Mouse (Mus musculus): ENCODE data around the gene Fig4.

The Fig4 gene

DNA sequence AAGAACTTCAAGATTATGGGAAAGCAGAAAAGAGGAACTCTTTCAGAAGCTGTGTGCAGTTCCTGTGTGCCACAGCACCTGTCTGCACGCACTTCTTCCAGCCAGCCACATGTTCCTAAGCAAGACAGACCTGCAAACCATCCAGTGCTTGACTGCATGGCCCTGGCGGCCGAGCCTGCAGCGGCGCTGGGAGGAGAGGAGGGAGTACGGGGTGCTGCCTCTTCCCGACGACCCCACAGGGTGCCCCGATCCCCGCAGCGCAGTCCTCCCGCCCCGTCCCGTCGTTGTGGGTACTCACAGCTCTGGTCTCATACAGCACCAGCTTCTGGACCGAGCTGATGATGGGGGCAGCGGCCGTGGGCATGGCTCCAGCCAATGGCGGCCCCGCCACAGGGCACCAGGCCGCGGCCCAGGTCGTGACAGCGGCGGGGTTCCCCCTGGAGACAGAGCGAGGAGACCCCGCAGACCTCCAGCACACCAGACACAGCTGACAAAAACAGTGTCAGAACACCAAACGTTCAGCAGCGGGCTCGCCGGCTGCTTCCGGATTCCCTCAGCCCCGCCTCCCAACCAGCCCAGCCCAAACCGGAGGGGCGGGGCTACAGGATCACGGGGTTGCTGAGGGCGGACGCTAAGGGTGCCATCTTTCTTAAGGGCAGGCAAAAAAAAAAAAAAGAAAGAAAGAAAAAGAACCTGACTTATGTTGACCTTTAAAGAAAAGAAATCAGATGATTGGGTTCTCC is at the start of gene Fig4:
TSS of gene Fig4 (minus strand) at position 572 of the 743 bp plus-strand sequence.
- DNase-seq: peak; percentile 92 to 93

DNA sequence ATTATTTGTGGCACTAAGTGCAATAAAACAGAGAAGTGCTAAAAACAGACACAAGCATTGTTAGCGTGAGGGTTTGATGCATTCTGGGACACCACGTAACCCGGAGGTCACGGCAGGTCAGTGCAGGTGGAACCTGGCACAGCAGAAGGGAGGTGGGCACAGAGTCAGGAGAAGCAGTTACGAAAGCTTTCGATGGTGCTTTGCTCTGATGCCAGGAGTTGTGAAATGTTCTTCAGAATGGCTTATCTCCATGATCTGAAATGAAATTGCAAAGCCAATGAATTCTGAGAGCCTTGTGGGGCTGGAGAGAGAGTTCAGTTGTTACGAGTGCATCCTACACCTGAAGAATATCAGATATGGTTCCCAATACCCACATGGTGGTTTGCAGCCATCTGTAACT is 38.3 kb upstream of the Fig4 start:
- DNase-seq: no peak

DNA sequence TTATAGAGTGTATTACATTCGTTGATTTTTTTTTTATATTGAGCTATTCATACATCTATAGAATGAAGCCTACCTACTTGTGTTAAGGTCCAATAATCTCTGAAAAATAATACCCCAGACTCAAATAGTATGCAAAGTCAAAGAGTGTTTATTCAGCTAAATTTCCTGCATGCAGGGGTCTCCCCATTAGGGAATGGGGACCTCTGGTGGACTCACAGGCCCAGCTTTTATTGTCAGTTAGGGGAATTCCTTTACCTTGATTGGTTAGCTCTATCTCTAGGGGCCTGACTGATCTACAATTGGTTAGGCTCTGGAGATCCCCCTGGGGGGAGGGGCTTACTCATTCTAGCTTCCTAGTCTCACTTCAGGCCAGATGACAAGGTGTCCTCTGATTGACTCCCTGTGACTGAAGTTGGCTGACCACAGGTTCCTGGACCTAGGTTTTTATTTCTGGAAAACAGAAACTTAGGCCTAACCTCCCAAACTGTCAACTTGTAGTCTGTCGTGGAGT is 29.5 kb upstream of the Fig4 start:
- DNase-seq: no peak

DNA sequence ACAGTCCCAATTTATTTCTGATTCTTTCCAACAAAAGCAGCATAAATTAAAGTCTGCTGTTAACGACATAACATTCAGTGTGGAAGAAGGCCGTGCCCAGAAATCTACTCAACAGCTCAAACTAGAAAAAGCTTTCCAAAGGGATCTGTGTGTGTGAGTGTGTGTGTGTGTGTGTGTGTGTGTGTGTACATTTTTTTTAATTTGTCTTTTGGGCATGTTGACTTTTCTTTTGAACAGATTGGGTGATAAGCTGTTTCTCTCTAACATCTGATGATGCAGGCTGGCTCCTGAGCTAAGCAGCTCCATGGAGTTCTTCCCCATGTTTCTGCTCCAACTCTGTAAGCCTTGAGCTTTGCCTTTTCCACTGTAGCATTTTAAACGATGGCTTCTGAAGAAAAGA is 12.8 kb upstream of the Fig4 start:
- no peak for DNase-seq

DNA sequence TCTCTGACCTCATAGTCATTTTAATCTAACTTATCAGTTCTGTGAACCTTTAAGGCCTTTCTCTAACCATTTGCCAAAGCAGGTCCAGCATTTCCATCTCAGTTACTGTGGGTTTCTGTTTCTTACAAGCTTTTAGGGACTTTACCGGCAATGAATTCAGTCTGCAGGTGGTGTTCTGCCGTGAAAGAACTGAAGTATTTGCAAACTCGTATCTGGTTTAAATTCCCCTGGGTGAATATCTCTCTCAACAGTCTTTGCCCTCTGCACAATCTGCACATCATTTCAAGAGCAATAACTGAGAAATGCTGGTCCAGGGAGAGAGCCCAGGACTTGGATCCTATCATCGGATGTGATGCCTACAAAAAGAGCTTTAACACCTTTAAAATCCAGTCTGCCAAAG is 5.1 kb upstream of the Fig4 start:
- no peak for DNase-seq

DNA sequence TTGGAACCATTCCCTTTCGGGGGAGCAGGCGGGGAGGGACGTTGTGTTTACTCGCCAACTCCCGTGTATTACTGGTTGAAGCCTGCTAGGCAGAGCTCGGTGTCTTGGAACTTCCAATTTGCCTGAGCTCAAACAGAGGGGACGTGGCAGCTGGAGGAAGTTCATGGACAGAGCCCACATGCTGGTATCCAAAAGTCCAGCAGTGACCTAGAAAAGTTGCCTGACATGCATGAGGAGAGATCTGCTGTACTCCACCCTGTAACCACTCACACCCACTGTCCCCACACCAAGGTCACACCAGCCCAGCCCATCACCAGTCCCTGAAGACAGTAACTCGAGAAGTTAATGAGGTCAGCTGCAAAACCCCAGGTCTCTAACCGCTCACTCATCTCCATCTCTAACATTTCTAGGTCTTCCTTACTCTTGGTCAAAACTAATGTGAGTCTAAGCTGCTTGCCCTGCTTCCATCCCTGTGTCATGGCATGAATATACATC is 1.9 kb upstream of the Fig4 start:
- DNase-seq: no peak

DNA sequence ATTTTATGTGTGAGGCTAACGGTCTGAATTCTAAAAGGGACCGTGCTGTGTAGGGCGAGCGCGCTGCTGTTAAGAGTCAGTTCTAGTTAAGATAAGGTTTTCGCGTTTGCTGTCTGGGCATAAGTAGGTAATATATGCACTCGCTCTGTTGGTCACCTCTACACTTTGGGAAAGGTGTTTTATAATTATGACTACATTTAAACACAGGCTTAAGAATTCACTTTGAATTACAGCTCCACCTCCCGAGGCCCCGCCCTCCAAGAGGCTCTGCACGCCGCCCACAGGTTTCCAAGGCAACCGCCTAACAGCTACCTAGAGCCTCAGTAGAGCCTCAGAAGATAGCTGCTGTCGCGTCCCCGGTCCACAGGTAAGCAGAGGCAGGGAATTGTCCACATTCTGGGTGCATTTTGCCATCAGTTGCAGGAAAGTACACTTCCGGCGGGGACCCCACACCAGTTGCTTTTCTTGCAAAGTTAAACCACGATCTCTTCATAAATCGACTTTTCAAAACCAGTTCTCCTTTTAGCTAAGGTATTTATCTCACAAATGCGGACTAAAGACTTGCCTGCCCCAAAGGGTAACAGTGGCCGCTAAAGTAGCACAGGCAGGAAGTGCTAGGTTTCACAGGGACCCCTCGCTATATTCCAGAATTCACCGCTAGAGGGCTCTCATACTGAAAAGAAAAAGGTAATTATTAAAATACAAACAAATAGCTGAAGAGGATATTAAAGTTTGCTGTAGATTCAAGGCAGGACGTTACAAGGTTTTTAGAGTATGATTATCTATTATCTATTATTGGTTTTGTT is 782 bp upstream of the Fig4 start, which contains the start of gene Ak9:
TSS of gene Ak9 (plus strand) at position 342 of the 806 bp plus-strand sequence.
- DNase-seq: peak; percentile 95 to 96

DNA sequence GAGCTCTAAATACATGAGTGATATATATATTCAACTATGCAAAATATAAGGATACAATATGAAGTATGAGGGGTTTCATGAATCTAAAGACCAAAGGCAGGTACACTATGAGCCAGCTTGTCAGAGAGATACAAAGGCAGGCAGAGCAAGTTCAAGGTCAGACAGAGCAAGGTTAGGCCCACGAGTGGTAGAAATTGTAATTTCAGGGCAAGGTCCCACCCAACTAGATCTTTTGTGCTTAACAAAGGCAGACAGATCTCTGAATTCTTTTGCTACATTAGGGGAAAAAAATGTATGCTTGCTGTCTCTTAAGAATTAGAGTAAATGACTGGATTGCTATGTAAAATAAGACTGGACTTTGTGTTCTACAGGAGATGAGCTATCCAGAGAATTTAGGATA is 2.9 kb downstream of the Fig4 start:
- no peak for DNase-seq

DNA sequence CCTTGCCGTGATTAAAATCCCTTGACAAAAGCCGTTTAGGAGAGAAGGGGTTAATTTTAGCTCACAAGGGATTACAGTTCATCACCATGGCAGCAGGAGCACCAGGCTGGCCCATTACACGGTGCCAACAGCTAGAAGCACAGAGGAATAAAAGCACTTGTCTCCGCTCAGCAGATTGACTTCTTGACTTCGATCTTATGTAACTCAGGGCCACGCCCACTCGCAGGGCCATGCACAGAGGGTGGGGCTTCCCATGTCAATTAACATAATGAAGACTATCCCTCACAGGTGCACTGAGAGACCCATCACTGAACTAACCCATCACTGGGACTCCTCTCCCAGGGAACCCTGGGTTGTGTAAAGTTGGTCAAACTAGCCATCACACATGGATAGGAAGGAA is 7.9 kb downstream of the Fig4 start:
- DNase-seq: peak; percentile 38 to 57

DNA sequence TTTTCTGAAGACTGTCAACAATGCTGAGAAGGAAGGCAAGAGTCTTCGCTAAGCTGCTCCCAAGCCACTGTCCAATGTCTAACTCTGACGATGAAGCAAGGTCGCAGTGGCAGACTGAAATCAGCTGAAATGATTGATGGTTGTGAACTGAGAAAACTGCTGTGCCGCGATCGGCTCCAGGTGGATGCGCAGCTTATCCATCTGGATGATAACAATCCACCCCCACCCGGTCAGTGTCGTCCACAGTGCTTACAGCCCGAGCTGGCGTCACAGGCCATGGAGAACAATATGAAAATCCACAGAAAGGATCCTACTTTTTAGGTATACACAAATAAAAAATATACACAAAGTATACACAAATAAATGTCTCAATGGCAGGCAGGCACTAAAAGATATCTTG is 8.3 kb downstream of the Fig4 start:
- DNase-seq: no peak

DNA sequence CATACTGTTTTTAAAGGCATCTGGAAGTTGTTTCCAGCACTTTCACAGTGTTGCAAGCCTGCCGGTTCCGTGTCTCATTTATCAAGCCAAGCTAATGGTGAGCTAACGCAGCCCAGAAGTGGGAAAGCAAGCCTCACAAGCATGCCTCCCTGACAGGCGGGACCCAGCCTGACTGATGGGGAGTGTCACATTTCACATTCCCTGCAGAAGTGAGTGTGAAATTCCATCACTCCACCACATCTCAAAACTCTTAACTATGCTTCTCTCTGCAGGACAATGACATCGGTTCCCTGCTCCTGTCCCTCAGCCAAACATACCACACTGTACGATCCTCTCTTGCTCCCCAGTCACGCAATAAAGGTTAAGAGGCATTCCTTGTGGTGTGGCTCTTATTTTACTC is 10.0 kb downstream of the Fig4 start:
- no peak for DNase-seq

DNA sequence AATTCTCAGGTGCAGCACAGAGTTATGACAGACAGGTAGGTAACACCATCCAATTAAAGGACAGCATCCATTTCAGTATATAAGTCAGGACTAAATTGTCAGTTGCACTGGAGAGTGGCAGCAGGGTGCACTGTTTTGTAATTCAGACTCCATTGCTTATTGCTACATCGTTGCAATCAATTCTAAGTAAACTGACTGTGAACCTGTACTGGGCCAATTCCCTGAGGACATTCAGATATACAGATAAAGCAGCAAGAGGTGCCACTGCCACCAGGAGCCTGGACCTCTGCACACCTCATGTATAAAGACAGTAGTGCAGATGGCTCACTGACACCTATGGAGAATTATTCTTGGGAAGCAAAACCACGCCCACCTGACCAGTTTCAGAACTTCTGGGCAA is 12.0 kb downstream of the Fig4 start:
- DNase-seq: no peak

DNA sequence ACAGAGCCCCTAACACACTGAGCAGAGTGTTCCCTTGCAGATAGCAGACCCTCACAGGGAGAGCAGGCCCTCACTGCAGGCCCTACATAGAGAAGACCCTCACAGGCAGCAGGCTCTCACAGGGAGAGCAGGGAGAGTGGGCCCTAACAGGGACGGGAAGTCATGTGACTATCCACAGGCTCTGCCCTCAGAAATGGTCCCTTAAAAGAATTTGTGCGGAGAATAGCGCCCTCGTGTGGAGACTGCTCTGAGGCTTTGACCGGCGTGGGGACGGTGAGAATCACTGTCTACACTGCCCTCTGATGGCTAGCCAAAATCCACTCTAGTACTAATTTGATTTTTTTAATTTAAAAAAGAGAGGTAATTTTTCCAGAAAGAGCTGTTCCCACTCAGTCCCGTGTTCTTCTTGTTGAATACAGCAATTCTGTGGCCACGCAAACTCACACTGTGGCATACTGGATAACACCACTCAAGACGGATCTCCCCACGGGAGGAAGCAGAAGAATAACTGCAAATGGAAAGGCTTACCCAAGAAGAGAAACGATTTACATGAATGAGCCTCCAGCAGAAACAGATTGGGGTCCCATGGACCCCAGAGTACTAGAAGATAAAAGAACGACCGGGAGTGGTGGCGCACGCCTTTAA is 14.2 kb downstream of the Fig4 start:
- peak; percentile 78 to 88 for DNase-seq

DNA sequence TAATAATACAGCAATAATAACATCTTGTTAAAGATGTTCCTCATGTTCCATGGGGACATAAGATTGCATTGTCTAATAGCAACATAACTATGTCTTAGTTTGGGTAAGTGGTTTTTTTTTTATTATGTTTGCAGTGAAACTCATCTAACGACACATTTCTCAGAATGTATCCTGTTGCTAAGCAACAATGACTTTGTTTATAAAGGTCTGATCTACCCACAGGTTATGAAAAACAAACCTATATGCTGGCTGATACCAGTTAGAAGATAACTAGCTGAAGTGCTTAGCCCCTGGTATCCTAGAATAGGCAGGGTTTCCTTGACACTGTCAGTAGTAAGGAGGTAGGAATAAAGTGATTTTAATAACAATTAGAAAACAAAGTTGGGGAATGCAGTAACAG is 15.0 kb downstream of the Fig4 start:
- no peak for DNase-seq

DNA sequence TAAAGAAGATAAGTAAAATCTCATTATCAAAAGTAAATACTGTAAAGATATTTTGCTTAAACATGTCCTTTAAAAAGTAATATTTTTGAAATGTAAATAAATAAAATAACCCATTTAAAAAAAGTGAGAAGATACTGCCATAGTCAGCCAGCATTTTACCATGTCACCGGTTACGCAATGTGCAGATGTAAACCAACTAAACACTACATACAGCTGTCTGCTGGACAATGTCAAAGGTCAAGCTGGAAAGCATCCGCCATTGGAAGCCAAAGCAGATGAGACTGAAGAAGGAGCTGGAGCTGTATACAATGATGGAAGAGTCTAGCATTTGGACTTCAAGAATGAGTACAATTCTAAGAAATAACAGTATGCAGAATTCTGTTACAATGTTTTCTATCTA is 15.4 kb downstream of the Fig4 start:
- DNase-seq: no peak

DNA sequence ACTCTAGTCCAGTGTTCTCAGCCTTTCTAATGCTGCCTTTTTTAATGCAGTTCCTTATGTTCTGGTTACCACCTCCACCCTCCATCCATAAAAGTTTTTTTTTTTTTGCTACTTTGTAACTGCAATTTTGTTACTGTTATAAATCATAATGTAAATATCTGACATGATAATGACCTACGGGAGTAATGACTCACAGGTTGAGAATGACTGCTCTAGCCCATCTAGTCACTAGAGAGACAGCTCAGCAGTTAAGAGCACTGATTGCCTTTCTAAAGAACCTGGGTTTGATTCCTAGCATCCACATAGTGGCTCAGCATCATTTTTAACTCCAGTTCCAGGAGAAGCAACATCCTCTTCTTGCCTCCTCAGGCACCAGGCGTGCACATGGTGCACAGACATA is 21.0 kb downstream of the Fig4 start:
- no peak for DNase-seq

DNA sequence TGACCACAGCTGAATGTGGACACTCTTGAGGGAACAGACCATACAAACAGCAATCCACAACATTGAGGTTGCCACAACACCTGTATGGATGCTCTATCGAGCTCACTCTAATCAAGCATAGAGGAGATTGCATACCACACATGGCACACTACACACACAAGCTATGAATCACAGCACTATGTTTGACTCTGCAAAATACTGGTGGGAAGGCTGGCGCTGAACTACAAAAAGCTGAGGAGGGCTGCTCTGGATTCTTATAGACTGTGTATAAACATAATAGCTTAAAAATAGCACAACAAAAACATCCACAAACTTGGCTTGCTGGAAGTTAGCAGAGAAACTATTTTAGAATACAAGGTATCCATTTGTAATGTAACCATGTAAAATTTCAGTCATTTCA is 22.3 kb downstream of the Fig4 start:
- no peak for DNase-seq

DNA sequence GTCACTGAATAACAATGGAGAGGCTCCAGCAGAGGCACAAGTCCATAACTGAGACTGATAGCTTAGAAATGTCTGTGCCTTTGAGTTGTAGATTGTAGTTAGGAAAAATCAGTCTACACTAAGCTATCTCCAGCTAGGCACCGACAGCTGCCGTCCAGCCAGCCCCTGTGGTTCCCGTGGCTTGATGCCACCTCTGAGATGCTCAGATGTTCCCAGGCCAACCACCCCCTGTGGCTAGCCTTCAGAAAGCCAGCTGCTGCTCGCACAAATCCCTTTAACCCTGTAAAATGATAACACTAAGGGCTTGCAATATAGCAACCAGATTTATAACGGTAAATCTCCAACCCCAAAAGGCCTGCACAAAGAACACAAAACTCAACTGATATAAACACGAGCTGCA is 22.9 kb downstream of the Fig4 start:
- DNase-seq: no peak

DNA sequence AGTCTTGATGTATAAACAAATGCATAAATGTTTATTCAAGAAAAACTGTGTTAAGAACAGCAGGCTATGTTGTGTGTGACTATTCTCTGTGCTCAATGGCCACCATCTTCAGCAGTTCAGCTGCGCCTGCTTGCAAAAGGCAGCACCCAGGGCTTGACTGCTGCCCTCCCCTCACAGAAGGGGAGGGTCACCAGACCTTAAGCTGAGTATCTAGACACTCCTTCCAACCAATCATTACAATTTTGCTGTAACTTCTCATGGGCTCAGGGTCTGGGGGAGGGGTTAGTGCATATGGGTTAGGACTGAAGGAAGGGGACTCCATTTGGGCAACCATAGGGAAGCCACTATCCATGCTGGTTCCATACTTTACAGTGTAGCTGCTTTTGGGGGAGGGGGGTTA is 24.3 kb downstream of the Fig4 start:
- DNase-seq: no peak

DNA sequence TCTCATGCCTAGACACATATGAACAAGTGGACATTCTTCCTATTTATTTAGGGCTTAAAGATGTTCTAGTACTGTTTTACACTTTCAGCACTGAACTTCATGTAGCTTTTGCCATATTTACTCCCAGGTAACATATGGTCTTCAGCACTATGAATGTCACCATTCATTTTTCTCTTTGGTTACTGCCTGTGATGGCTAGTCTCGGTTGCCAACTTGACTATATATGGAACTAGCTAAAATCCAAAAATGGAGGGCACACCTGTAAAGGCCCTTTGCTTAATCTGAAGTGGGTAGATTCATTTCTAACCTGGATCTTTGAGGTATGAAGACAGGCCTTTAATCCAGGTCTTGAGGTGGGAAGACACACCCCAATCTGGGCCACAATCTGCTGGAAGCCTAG is 28.2 kb downstream of the Fig4 start:
- DNase-seq: no peak

DNA sequence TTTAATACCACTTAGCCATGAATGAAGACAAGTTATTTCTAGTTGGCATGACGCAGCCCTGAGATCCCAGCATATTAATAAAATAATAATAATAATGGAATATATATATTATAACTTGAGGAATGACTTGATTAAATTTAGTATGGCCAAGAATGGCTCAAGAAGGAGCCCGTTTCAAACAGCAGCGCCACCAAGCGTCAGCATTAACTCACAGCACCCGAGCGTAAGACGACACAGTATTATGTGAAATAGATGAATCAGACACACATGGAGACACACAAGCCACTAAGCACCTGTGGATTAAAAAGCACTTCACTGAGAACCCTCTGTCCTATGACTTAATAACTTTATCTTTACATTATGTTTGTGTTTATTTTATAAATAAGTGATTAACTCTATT is 31.2 kb downstream of the Fig4 start:
- peak in 1 of 2 experiments; percentile 10 for DNase-seq

DNA sequence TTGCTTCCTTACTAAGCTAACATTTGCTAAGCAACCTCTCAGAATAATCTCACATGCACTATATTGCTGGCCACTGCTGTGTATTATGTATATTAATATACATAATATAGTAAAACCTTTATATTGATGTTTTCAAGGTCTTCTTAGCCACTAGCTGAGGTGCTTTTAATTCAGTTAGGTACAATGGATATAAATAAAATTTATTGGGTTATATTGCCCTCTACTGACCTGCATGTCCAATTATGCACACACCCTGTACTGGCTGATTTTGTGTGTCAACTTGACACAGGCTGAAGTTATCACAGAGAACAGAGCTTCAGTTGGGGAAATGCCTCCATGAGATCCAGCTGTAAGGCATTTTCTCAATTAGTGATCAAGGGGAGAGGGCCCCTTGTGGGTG is 41.2 kb downstream of the Fig4 start:
- no peak for DNase-seq

DNA sequence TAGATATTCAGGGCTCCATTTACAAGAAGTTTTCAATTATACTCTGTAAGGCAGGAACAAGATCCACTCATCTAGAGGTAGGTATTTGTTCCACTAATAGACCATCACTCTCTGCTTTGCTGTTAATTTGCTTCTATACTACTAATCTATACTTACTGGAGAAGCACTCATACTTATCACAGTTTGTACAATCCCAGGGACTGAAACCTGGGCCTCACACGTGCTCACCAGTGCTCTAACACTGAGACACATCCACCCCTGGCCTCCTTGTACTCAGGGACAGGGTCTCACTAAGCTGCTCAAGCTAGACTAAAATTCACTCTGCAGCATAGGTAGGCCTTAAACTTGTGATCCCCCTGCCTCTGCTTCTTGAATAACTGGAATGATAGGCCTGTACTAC is 41.8 kb downstream of the Fig4 start:
- DNase-seq: no peak
